Mouse (Mus musculus) kidney, postnatal 4 days (tissue): ENCODE measurements at regions not wholly inside any gene's neighbourhood (a gene's known extent, or its start where the extent isn't known, plus 50 kb on each side); places are given as distances from the start of the nearest gene placed in this dataset.

Source experiments
- DNase-seq, 2 experiments: peaks; one replicate each; pipeline ENCODE4 v3.0.0; 2021; ENCODE audit warnings: mixed read lengths in 2 of 2

DNA sequence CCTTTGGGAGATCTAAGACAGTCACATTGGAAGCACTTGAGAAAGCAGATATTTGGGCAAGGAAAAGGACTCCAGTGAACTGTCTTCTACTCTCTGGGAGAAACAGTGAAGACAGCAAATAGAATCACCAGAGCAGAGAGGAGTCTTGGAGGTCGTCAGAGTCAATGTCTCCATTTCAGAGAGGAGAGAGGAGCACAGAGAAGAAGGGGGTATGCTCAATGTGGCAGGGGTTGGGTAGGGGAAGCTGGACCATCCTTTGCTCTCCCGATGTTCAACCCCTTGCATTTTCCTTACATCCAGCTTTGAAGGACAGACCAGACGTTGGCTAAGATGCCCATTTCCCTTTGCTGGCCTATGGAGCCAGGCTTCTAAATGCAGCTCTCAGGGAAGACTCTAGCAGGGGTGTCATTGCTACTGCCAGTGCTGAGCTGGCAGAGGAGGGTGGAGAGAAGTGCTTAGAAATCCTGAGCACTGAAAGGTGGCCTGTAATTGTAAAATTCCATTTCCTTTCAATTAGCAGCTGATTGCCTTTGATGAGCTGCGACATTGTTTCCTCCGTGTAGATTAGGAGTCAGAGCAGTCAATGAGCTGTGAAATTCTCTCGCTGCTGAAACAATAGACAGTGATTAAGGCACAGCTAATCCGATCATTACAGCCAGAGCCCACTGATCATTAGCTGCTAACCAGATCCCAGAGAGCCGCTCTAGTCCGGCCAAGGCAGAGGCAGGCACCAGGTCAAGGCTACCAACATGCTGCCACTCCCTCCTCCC is 449.7 kb downstream of the Insc start:
- DNase-seq: no peak

DNA sequence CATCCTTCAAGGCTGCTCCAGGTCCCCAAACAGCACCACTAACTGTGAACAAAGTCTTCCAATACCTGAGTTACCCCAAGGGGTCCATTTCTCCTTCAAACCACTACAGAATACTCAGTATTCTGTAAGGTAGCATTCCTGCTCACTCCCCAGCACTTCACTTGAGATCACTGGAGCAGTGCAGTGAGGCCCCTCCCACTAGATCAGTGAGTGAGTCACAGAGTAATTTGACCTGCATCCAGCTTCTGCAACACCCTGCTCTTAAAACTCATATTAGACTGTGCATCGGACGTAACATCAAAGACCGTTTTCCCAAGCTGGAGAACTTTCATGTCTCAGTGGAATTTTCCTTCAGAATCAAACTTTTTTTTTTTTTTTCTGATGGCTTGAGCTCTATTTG is 461.4 kb downstream of the Insc start:
- DNase-seq: peak; percentile 42 to 59

DNA sequence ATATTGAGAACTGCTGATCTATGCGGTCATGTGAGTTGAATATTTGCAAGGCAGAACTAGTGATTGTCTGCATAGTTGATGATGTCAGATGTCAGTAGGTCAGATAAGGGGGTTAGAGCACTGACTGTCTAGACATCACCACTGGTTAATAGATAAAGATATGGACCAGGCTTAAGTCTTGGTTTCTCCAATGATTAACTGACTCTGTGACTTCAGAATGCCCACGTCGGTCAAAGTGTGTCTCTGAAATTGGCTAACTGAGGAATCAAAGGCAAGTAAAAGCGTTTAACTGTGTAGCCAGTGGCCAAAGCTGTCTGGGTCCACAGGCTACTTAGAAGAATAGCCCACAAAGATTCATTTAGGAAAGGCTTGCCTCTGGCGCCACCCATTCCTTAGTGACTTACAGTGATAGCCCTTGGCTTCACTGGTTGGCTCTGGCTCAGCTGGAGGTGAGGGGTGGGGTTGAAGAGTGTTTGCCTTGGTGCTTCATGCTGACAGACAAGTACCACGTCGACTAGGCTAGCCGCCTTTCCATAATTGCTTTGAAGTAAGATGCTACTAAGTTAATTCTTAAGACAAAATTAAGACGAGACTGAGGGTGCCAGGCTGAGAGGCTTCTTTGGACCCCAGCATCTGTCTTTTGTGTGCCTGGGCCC is 463.1 kb downstream of the Insc start:
- DNase-seq: no peak

DNA sequence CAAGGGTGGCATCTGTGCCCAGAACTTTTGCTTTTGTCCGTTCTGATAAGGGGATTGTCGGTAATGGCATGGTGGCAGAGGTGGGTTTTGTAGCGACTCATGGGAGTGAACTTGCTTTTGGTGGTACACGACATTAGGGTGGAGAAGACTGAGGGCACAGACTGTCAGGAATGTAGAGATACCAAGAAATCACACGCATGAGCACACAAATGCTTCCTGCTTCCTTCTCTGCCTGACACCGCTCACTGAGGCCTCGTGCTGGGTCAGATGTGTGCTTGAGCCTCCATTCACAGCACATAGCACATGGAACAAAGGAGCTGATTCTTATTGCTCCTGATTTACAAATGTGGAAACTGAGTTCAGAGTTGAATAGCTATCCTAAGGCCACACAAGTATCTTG is 465.3 kb downstream of the Insc start:
- peak in 1 of 2 experiments; percentile 8 for DNase-seq

DNA sequence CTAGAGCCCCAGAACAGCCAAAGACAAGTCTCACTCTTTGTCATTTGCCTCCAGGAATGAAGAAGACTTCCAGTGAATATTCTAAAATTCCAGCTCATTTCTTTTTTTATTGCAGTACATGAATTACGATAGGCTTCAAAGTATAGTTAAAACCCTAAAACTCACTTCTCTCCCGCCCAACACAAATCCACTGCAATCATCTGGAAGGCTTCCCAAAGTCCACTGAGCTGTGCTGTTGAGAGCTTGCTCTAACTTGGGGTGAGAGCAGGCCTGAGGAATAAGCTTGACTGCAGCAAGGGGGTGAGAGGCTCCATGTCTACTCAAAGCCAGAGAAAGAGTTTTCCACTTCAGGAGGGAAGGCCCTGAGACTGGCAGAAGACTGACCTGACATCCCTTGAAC is 466.5 kb downstream of the Insc start:
- peak in 1 of 2 experiments; percentile 13 for DNase-seq

DNA sequence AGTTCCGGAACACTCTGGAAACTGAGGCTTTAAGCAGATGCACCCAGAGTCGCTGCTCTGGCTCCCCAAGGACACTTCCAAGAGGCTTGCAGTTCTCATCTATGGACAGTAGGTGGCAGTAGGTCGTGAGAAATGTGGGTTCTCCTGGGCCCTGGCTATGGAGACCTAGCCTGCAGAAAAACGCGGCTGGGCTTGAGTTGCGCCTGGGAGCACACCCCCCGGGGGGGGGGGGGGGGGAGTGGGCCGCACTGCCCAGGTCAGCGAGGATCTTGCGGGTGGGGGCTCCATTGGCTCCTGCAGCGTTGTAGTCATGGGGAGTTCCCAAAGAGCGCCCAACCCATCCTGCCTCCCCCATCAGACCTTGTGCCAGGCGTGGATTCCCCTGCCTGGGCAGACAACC is 473.3 kb downstream of the Insc start:
- DNase-seq: peak; percentile 95 to 96

DNA sequence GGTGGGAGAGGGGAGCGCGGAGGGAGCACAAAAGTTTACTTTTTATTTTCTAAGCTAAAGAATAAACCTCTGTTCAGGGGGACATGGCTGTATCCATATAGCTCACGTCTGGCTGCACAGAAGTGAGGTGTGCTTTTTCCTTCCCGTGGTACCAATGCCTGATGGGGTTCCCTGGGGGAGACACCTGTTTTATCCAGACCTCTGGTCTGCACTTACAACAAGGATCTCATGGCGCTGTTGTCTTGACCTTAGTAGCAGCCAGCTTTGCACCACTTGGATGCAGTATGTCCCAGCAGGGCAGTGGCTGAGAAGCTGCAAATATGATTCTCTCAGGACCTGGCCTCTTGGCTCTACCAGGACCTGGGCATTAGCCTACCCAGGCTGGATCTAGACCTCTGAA is 473.8 kb downstream of the Insc start:
- peak in 1 of 2 experiments; percentile 40 for DNase-seq

DNA sequence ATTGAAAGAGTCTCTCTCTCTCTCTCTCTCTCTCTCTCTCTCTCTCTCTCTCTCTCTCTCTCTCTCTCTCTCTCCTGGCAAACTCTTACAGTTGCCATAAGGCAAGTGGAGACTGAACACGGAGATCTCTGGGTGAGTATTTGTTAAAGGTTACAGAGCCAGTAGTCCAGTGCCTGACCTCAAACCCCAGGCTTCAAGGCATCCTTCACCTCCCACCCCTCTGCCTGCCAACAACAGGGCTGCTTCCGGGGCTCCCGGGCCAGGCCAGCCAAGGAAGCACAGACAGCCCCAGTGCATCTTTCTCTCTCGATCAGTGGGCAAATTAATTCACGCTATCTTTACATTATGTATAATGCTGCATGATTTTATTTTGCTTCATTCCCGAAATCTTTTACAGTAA is 474.2 kb downstream of the Insc start:
- DNase-seq: peak in 1 of 2 experiments; percentile 13

DNA sequence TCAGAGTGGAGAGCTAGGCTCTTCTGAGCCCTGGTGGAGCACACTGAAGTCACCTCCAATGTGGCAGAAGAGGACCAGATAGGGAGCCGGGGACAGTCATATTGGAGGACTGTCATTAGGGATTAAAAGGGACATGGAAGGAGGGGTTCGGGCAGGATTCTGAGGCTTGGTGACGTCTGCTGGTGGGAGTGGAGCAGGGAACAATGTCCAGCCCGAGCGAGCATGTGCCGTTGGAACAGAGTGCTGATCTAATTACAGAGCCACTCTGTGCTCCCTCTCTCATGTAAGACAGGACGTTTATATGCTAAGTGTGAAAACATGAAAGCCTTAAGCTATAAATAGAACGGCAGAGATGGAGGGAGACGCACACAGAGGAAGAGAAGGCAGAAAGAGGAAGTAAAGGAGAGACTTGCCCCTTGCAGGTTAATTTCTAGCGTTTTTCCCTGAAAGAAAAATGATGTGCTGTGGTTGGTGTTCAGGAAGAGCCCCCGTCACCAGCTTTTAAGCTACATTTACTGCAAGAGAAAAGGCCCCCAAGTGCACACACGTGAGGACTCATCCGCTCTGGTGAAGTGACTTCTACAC is 475.2 kb downstream of the Insc start:
- peak; percentile 30 to 38 for DNase-seq

DNA sequence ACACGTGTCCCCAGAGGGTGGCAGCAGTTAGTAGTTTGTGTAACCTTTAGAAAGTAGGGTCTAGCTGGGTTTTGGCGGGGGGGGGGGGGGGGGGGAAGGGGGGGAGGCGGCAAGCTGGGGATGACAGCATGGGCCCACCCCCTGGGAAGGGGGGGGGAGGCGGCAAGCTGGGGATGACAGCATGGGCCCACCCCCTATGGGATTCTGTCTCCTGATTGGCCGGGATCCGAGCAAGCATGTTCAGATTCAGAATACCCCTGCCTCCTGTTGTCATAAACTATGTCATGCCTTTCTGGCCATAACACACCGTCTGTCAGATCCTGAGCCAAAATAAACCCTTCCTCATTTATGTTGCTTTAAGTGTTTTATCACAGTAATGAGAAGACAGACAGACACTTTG is 479.1 kb downstream of the Insc start:
- DNase-seq: peak in 1 of 2 experiments; percentile 10

DNA sequence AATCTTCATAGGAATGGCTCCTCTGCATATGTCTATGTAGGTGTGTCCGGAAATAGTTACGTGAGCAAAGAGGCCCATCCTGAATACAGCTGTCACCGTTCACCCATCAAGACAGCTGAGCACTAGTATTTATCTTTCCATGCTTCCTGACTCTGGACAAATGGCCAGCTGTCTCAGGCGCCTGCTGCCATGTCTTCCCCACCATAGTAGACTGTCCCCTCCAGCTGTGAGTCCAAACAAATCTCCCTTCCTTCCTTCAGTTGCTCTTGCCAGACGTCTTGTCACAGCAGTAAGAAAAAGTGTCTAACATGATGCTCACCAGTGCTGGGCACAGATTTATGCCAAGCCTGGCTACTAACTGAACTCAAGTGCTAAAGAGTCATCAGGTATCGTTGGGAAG is 487.0 kb downstream of the Insc start:
- DNase-seq: no peak

DNA sequence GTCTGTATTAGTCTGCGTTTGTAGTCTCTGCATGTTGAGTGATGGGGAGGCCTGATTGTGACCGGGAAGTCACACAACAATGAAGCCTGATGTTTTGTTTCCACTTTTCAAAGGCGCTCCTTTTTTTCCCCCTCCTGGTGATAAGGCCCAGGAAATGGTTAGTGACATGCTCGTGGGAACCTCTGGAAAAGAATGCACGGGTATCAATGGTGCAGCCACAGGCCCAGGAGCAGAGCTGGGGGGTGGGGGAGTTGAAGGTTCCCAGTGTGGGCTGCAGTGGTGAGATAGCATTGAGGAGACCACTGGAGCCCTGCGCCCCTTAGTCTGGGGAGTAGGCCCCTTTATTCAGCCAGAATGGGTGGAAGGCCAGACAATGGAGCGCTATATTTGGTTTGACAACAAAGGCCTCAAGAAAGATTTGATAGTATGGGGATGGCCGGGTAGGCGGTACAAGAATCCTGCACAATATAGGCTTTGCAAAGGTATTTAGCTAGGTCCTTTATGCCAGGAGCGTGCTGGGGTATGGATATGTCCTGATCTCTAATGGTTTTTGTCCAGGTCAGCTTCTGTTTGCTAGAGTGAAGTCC is 490.4 kb downstream of the Insc start:
- no peak for DNase-seq

DNA sequence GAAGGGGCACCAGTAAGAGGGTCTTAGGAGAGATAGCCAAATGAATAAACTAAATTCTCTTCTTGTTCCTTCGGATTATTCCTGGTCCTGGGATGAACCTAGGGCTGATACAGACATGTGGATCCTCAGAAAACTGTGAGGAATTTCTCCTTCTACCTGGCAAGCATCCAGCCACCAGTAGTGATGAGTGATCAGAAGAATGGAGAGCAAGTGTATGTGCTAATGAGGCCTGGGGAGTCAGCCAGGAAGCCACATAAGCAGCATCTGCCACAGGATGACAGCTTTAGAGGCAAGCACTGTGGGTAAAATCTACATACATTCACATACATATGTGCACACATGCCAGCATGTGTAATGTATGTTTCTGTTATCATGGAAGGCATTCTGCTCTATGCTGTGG is 493.6 kb downstream of the Insc start:
- DNase-seq: no peak

DNA sequence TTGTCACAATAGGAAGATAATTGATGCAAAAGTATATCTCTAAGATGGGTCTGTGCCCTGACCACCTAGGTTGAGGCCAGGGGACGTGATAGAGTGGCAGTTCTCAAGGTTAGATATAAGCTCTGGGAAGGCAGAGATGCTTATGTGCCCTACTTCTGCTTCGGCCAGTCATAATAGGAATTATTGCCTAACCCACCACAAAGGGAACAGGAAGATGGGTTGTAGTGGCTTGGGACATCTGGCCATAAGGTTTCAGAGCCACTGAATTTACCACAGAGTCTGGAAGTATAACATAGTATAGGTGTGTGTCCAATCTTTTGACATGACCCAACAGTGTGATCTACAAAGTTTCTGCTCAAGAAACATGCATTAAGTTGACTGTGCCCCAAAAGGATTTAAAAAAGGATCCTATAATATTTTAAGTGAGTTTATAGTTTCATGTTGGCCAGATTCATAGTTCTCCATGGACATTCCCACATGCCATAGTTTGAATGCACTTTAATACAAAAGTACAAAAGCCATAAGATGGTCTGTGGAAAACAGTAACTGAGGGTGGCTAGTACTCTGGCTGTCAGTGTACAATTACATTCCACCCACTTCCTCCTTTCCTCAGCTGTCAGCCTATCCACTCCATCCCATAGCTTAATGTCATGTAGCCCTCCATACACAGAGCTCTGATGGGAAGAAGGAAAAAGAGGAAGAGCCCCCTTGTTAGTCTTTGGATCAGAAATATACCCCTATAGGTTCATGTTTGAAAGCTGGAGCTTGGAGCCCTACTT is 508.3 kb downstream of the Insc start:
- no peak for DNase-seq

DNA sequence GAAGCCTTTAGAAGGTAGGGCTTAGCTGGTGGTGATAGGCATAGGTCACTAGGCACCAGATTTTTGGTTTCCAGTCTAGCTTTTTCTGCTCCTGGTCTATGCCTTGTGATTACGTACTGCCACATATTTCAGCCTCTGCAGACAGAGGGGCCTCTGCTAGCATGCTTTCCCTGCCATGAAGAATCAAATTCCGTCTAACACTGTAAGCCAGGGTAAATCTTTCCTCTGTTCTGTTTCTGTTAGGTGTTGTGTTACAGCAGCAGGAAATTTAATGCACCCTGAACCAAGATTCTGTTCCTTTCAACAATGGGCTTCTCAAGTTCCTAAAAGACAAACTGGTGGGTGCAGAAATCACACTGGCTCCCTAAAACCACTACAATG is 508.9 kb downstream of the Insc start:
- DNase-seq: no peak

DNA sequence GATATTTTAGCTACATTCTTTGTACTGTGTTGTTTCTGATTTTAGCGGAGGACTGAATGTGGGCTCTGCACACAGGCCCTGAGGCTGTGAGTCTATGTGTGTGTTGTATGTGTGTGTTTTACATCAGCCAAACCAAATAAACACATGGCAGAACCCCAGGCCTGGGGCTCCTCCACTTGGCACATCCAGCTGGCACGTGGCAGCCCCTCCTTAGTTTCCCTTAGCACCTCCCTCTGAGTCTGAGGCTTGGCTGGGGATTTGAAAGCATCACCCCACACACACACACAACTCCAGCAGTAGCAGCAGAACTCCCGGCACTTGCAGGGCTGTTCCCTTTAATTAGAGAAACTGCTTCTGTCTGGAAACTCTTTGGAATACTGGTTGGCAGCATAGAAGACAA is 515.1 kb downstream of the Insc start:
- no peak for DNase-seq

DNA sequence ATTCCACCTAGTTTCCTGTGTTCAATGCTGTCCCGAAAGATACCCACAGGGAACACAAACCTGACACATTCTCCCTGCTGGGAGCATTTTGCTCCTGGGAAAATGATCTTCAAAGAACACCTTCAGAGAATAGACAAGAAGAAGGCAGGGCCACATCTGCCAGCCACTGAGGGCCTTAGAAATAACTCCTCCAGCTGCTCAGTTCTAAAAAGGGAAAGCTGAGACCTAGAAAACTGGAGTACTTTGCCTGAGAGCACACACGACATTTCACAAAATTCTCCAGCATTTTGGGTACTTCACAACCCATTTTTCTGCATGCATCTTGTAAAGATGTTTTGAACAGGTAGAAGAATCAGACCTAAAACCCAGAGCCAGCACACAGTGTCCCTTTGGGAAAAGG is 519.6 kb downstream of the Insc start:
- no peak for DNase-seq

DNA sequence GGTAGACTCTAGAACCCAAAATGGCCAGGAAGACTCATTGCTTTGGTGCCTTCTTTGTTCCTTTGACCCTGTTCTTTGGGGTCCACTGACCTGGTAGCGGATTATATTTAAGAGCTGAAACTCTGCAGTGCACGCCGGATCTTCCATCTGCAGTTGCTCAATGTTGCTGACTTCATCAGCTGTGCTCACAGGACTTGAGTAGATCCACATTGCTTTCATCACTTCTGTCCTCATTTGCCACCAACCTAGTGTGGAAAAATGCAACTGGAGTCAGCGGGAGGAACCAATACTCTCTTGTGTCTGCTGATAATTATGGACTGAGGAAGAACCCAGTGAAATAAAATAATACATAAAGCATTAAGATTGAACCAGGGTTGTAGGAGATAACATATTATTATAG is 522.6 kb downstream of the Insc start:
- no peak for DNase-seq

DNA sequence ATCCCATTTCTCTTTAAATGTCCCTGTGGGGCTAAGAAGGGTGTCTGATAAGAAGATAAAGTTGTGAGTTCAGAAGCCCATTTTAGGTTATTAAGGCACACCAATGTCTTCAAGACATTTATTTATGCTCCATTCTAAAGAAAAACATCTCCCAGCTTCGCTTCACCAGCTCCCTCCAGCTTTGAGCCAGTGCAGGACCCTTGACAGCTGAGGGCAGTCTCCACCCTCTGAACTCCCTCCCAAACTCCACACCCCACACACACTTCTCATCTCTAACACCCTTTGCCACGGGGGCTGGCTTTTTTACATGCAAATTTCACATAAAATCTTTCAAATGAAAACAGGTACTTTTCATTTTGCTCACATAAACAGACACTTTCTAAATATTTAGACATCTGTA is 527.3 kb downstream of the Insc start:
- DNase-seq: peak in 1 of 2 experiments; percentile 11

DNA sequence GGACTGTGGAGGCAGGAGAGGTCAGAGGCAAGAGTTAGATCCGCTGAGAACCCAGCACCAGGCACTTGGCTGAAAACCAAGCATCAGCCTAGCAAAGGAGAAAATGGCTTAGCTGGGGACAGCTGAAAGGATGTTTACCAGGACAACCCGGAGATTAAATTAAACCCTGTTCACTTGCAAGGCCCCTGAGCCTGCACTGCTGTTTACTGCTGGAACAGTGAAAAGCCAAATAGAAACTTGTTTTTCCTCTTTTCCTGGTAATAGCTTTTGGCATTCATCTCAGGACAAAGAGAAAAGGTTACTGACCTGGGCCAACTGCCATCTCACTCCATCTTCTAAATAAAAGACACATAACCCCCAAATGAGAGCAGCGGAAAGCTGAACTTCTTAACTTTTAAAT is 531.3 kb downstream of the Insc start:
- DNase-seq: peak; percentile 15 to 26

DNA sequence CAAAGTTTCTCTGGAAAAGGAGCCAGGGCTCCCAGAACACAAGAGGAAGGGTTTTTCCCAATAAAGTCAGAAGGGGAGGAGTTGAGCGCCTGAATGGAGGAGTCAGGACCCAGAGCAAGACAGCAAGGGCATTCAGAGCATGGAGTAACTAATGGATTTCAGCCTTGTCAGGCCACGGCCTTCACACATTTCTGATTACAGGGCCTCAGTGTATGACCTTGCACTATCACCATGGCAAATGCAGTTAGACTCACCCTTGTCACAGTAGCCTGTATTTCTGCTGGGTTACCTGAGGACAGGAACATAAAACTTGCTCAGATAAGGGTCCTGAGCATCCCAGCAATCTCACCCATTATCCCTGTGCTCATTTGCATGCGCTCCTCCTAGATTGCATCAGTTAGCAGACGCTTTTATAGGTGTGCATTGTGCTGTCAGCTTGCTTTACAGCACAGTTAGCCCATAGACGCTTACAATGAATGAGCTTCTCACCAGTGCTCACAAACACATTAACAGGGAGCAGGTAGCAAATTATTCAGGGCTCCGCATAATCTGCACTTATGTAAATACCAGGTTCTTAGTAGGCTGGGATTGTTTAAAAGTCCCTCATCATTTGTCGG is 547.4 kb downstream of the Insc start:
- no peak for DNase-seq

DNA sequence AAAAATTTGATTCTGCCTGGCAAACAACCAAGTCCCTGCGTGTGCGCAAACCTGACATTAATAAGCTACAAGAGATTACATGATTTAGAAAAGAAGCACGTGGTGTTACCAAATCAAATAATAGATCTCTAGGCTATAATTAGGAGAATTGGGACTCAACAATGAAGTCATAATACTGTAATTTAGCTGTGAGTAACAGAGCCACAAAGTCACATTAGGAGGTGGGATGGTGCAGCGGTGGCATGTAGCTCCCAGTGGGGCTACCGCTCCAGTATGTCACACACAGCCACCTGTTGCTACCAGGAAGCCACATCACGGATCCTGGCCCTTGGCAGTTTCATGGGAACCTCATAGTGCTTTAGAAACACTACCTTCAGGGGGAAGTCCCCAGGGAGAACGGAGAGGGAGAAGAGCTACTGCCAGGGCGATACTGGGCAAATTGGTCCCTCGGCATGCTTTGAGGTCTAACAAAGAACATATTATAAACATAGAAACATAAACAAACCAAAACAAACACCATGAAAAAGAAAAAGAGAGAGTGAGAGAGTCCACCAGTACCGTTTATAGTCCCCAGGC is 551.2 kb downstream of the Insc start:
- DNase-seq: no peak
